Mouse (Mus musculus) olfactory bulb, adult 2 months (tissue): ENCODE results near the gene Phldb2.

ENCODE experiments used
- CTCF ChIP-seq: fragments of 200-500 bp; IDR thresholded peaks from 2 replicates; pipeline ENCODE4 v1.5.1; 2012; ENCODE audit warnings: low read depth, mild to moderate bottlenecking, low read length, moderate library complexity; ENCODE audit not compliant: insufficient read depth
- POLR2A ChIP-seq: fragments of 200-500 bp; IDR thresholded peaks from 2 replicates; pipeline ENCODE4 v1.6.1; 2012; ENCODE audit warnings: mild to moderate bottlenecking, low read depth, low read length, moderate library complexity; ENCODE audit not compliant: insufficient read depth

- TF ChIP-seq POLR2A (no peak), CTCF (no peak)
Measured at GRCm38 (mm10) chr16:45765801-45766494, 187.4 kb downstream of the Phldb2 start.
